Mouse (Mus musculus): ENCODE measurements around the gene Zfp655.

GRCm38 (mm10) chr5:145217746-145218145, 13.8 kb upstream of the Zfp655 start:
- no peak for TF ChIP-seq POLR2A (IDR thresholded peaks at IDR 0.05; ENCODE audit: extremely low read depth, insufficient read depth, low read length)
- TF ChIP-seq CTCF (IDR thresholded peaks at IDR 0.05; ENCODE audit: extremely low read depth, insufficient read depth, low read length) = no peak

Data from cortical plate, adult 2 months (tissue).